Mouse (Mus musculus) cerebellum, adult 8-10 months (tissue): ENCODE results near the gene Gnl2.

Experiments
- DNase-seq: peaks from one replicate; pipeline ENCODE4 v3.0.0; 2022

Gene Gnl2

GRCm38 (mm10) chr4:125015806-125016635 lies at the start of gene Gnl2:
TSS of gene Gnl2 (plus strand) at chr4:125016585.
- DNase-seq, result no peak

DNA sequence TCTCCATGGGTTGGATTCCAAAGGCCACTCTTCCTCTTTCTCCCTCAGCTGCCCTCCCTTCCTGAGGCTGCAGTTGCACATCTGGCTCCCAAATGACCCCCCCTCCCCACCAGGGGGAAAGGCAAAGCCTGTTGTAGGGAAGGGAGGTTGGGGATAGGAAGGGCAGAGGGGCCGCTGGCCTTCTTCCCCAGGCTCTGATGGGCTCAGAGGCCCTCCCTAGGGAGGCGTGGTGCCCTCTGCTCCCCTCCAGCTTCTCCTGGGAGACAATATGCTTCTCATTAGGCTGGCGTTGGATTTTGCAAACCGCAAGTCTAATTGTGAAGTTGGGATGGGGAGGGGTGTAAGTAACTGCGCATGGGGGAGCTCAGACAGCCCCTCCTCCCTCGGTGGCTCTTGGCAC lies 47.7 kb upstream of the Gnl2 start:
- DNase-seq, result no peak

- no peak for DNase-seq
Measured at GRCm38 (mm10) chr4:124969219-124969848, 47.1 kb upstream of the Gnl2 start.

GRCm38 (mm10) chr4:124970194-124970593 lies 46.2 kb upstream of the Gnl2 start:
- DNase-seq, result no peak

GRCm38 (mm10) chr4:124970677-124971076 lies 45.7 kb upstream of the Gnl2 start:
- DNase-seq, result no peak

- no peak for DNase-seq
Measured at GRCm38 (mm10) chr4:124971094-124971493, 45.3 kb upstream of the Gnl2 start.

DNA sequence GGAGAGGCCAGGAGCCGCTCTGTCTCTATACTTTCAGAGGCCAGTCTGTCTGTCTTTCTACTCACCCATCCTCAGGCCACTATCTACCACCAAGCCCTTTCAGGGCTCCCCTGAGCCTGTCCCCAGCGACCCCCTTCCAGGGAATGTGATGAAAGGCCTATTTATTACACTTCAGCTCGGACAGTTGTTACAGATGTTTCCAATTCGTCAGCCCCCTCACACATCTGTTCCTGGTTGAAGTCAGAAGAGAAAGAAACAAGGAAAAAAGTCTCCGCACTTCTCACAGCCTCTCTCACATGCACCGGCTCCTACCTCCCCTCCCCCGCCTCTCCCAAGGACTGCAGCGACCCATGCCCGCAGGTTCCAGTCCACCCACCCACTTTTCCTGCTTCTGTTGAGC lies 44.1 kb upstream of the Gnl2 start:
- DNase-seq, result no peak

DNA sequence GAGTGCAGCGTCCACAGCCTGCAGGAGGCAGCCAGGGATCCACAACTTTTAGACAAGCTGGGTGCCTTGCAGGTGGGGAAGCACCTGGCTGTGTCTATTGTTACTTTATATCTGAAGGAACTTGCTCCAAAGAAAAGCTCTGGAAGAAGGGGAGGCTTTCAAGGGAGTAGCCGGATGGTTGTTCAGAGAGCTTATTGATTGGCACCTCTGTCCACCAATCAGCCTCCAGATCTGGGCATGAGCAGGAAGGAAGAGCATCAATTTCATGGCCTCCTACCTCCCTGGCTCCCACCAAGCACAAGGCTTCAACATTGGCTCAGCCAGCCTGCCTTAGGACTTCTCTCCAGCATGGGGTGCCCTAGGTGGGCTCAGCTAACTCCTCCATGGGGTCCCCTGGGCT lies 43.1 kb upstream of the Gnl2 start:
- DNase-seq, result no peak

- DNase-seq, result no peak
Measured at GRCm38 (mm10) chr4:124978201-124978600, 38.2 kb upstream of the Gnl2 start.

DNA sequence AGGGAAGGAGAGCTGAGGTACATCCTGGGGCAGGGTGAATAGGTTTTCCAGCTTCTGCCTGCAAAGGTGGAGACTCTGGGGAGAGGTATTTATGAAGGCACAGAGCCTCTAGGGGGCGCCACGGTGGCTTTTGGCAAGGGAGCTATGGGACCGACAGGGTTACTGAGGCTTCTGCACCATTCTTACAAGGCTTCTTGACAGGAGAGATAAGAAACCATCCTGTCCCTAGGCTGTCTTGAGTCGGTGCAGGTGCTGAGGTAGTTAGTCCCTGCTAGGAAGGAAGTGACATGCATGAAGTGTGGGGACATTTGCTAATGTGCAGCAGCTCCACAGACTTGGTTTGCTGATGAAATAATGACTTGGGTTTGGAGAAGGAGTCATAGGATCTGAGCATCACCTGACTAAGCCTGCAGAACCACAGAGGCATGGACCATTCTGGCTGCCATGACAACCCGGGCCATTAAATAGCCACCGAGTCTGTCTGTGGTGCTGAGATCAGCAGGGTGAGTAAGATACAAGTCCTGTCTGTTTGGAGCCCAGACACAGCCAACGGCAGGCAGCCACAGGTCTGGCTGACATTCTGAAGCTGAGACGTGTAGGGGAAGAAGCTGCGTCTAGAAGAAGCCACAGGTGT lies 32.4 kb upstream of the Gnl2 start:
- DNase-seq, result no peak

- no peak for DNase-seq
Measured at GRCm38 (mm10) chr4:124984871-124985670, 31.3 kb upstream of the Gnl2 start.

DNA sequence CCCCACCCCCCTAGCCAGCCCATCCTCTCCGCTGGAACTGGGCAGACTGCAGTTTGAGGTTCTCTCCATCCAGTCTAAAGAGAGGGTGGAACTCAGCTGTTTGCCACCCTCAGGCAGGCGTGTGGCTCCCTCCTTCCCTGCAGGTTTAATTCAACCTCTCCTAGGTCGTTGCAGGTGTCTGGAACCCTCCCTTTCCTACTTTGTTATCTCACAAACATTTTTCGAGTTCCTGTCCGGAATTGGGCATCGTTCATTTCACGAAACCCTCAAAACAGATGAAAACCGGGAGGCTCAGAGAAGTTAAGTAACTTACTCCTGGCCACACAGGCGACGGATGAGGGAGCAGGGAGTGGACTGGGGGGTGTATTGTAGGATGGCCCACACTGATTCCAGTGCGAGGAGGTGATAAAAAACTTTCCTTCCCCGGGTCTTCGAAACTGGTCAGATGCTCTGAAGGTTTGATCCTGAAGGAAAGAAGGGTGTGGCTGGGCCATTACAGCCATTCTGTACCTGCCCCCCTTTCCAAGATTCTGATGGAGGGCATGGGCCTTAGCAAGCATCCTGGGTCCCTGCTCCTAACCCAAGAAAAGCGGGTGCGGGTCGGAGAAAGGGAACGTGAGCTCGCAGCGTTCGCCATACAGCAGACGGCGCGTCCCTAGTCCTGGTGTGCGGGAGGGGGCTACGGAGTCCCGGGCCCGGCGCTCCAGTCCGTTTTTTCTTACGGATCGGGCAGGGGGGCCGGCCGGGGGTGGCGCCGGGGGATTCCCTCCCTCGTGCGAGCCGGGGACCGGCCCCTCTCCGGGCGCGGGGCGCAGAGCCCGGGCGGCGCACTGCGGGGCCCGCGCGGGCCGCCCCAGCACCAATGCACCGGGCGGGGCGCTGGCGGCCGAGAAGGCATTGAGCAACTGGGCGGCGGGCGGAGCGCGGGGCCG lies 30.4 kb upstream of the Gnl2 start, which contains the start of gene Rspo1:
TSS of gene Rspo1 (plus strand) at position 760 of the 932 bp plus-strand sequence.
- DNase-seq, result no peak

GRCm38 (mm10) chr4:124986739-124987710 lies 29.4 kb upstream of the Gnl2 start:
- no peak for DNase-seq

DNA sequence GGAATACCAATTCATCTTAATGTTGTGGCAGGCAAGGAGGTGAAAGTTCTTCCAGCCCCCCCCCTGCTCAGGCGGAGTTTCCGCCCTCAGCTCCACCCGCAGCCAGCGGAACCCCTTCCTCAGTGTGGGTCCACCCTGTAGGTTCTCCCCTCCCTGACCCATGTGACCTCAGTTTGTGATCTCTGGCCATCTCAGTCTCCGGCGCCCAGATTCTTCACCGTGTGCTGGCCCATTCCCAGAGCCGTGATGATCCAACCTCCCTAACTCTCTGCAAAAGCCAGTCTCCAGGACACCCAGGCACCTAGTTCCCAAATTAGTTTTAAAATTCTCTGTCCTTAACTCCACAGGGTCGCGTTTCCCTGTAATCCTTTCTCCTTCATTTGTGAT lies 28.7 kb upstream of the Gnl2 start:
- DNase-seq, result no peak

DNA sequence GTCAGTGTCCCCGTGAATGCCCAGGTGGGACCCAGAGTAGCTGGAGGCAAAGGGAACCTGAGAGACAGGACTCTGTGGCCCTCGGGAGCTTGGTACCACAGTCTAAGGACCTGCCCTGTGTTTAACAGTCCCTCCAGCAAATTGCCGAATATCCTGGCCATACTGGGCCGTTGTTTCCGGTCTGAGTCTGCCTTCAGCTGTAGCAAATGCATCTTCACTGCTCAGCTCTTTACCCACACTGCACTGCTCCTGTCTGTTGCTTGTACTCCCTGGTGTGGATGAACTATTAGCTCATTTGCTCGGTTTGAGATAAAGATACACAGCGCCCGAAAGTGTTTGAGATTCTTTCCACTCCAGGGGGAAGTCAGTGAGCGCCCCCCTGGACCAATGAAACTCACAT lies 28.0 kb upstream of the Gnl2 start:
- no peak for DNase-seq

- DNase-seq, result no peak
Measured at GRCm38 (mm10) chr4:124989787-124990253, 26.6 kb upstream of the Gnl2 start.

- no peak for DNase-seq
Measured at GRCm38 (mm10) chr4:124990325-124990724, 26.1 kb upstream of the Gnl2 start.

GRCm38 (mm10) chr4:124997479-124998147 lies 18.8 kb upstream of the Gnl2 start:
- no peak for DNase-seq

GRCm38 (mm10) chr4:124999548-124999947 lies 16.8 kb upstream of the Gnl2 start:
- DNase-seq, result no peak

GRCm38 (mm10) chr4:125002978-125003377 lies 13.4 kb upstream of the Gnl2 start:
- DNase-seq, result no peak
